Mouse (Mus musculus): ENCODE data around the gene Mrgprh. TPM values are rescaled to one million over a fixed set of nuclear protein-coding genes. Genes with fewer than 3 reads are reported as not detected.

Mrgprh gene
- total RNA-seq, 2 experiments from 2014 or later, result 1.8 to 2.1 TPM

- intact Hi-C loops (cut with DNase I; ENCODE audit: low total_unique reads), result loop anchor here (10.0 kb wide), 1 partner anchor 74 kb away; no protein-coding TSS in a partner anchor
- DNase-seq, result no peak
Observed at GRCm38 (mm10) chr17:12910391-12910790, 34.6 kb downstream of the Mrgprh start.

GRCm38 (mm10) chr17:12915488-12915880, 39.6 kb downstream of the Mrgprh start, which contains the start of gene Tcp1:
Tcp1 (plus strand) TSS chr17:12915701.
- DNase-seq, result no peak

GRCm38 (mm10) chr17:12915881-12916583, 40.2 kb downstream of the Mrgprh start, which contains the start of gene Mrpl18:
Mrpl18 (minus strand) TSS chr17:12916345.
- peak; percentile 99 for DNase-seq
- intact Hi-C loops (cut with DNase I; ENCODE audit: low total_unique reads), result loop anchor here (10.0 kb wide), 1 partner anchor 69 kb away; no protein-coding TSS in a partner anchor

More at GRCm38 (mm10) chr17:12915488-12915880, 39.6 kb downstream of the Mrgprh start, which contains the start of gene Tcp1:
- intact Hi-C loops (cut with DNase I; ENCODE audit: low total_unique reads), result loop anchor here (10.0 kb wide), 1 partner anchor 69 kb away; no protein-coding TSS in a partner anchor

GRCm38 (mm10) chr17:12916588-12917380, 41.0 kb downstream of the Mrgprh start:
- intact Hi-C loops (cut with DNase I; ENCODE audit: low total_unique reads), result loop anchor here (10.0 kb wide), 1 partner anchor 68 kb away; no protein-coding TSS in a partner anchor
- DNase-seq, result peak; percentile 45

- intact Hi-C loops (cut with DNase I; ENCODE audit: low total_unique reads), result no loop called here
- no peak for DNase-seq
Observed at GRCm38 (mm10) chr17:12921073-12921472, 45.2 kb downstream of the Mrgprh start.

- no peak for DNase-seq
- intact Hi-C loops (cut with DNase I; ENCODE audit: low total_unique reads), result no loop called here
Observed at GRCm38 (mm10) chr17:12925001-12925400, 49.2 kb downstream of the Mrgprh start.

- intact Hi-C loops (cut with DNase I; ENCODE audit: low total_unique reads), result no loop called here
- no peak for DNase-seq
Observed at GRCm38 (mm10) chr17:12925703-12926180, 49.9 kb downstream of the Mrgprh start.

Small RNA genes lying within 50 kb of the gene (microRNA-seq; reads per million reads assigned to microRNA genes)
- gene Gm24085, result 0 reads per million in 2 experiments

Other genes with a start within 250 kb of the Mrgprh start
- gene Slc22a1, start 200.2 kb upstream of the Mrgprh start, total RNA-seq (2021), result not detected
- 10 to 100 TPM; 64.3 to 72.6 TPM for gene Igf2r, start 106.4 kb upstream of the Mrgprh start, total RNA-seq (2021)
- gene Mas1, start 7.9 kb upstream of the Mrgprh start, total RNA-seq (2021), result under 1 TPM; 0.18 to 0.90 TPM
- under 1 TPM; 0.14 to 0.91 TPM for gene Pnldc1, start 34.2 kb downstream of the Mrgprh start, total RNA-seq (2021)
- gene Tcp1, start 39.7 kb downstream of the Mrgprh start, total RNA-seq (2021), result 100 to 1,000 TPM; 205 to 212 TPM
- gene Mrpl18, start 40.3 kb downstream of the Mrgprh start, total RNA-seq (2021), result 10 to 100 TPM; 86.2 to 87.2 TPM
- not detected for gene Acat3, start 64.6 kb downstream of the Mrgprh start, total RNA-seq (2021)
- gene Acat2, start 84.7 kb downstream of the Mrgprh start, total RNA-seq (2021), result 1 to 10 TPM; 4.7 to 6.4 TPM
- 10 to 100 TPM; 27.9 to 31.2 TPM for gene Wtap, start 118.1 kb downstream of the Mrgprh start, total RNA-seq (2021)
- 100 to 1,000 TPM; 302 to 371 TPM for gene Sod2, start 130.8 kb downstream of the Mrgprh start, total RNA-seq (2021)
- not detected for gene Gpr31b, start 176.3 kb downstream of the Mrgprh start, total RNA-seq (2021)
- gene Tcp10b, start 185.1 kb downstream of the Mrgprh start, total RNA-seq (2021), result under 1 TPM; 0.27 to 0.35 TPM